Mouse (Mus musculus) intestine, postnatal 0 days (tissue): ENCODE results near the gene Ccdc162. TPM values are rescaled to one million over a fixed set of nuclear protein-coding genes. Genes with fewer than 3 reads are reported as not detected.

ENCODE experiments used
- ATAC-seq: fragments of 200-750 bp; cut with Nextera tagmentation; 2 replicates; pipeline ENCODE4 v1.8.0; 2017; ENCODE audit warnings: mild to moderate bottlenecking, moderate TSS enrichment, moderate library complexity
- H3K27ac ChIP-seq: fragments of 300-500 bp; sonication (generic); 2 replicates; pipeline ENCODE4 v1.5.1; 2014; ENCODE audit warnings: mild to moderate bottlenecking, low read depth, low read length, moderate library complexity
- H3K27me3 ChIP-seq: fragments of 300-500 bp; sonication (generic); replicated peaks from 2 replicates; pipeline ENCODE4 v1.6.1; 2014; ENCODE audit warnings: low read length, mixed read lengths; ENCODE audit not compliant: control insufficient read depth, insufficient read depth
- H3K36me3 ChIP-seq: fragments of 300-500 bp; sonication (generic); 2 replicates; pipeline ENCODE4 v1.6.1; 2014; ENCODE audit warnings: mild to moderate bottlenecking, moderate library complexity; ENCODE audit not compliant: control insufficient read depth, insufficient read depth
- H3K4me1 ChIP-seq: fragments of 300-500 bp; sonication (generic); replicated peaks from 2 replicates; pipeline ENCODE4 v1.6.1; 2014; ENCODE audit warnings: antibody characterized with exemption, low read length, mixed read lengths; ENCODE audit not compliant: control insufficient read depth, insufficient read depth
- H3K4me2 ChIP-seq: fragments of 300-500 bp; sonication (generic); replicated peaks from 2 replicates; pipeline ENCODE4 v1.6.1; 2014; ENCODE audit warnings: low read depth, mild to moderate bottlenecking, moderate library complexity
- H3K4me3 ChIP-seq: fragments of 300-500 bp; sonication (generic); 2 replicates; pipeline ENCODE4 v1.5.1; 2014; ENCODE audit warnings: low read depth, low read length
- H3K9ac ChIP-seq: fragments of 300-500 bp; sonication (generic); 2 replicates; pipeline ENCODE4 v1.6.1; 2014; ENCODE audit warnings: mild to moderate bottlenecking, low read depth, low read length
- H3K9me3 ChIP-seq: fragments of 300-500 bp; sonication (generic); 2 replicates; pipeline ENCODE4 v1.6.1; 2016; ENCODE audit warnings: mixed run types; ENCODE audit not compliant: control insufficient read depth
- CTCF ChIP-seq: sonication (generic); IDR thresholded peaks from 2 replicates; pipeline ENCODE4 v1.5.1; 2016; ENCODE audit warnings: low read depth, mild to moderate bottlenecking, control low read depth, antibody characterized with exemption, moderate library complexity
- WGBS: fragments of 180-500 bp; shearing (Covaris S2); extraction: QIAGEN DNeasy Blood & Tissue Kit; methylation state at CpG from one replicate; pipeline ENCODE4 v1.1.7; 2014; 5-methylcytosine and 5-hydroxymethylcytosine counted together
- polyA plus RNA-seq: library from polyadenylated mRNA; unstranded; fragments of >200 nt; fragmentation: Nextera tagmentation; extraction: Ambion mirVana; gene quantifications from 2 replicates; pipeline ENCODE4 v1.2.1, GENCODE M21; 2015

Ccdc162 gene
- polyA plus RNA-seq, 1 experiment from 2014 or later = 8.3 TPM

GRCm38 (mm10) chr10:41710773-41711172, 5.7 kb downstream of the Ccdc162 start:
- H3K4me1 ChIP-seq = no peaks in the 10 kb centered on the region
- no peak for TF ChIP-seq CTCF
- H3K27ac ChIP-seq = no peak overlapping the region
- 81% methylated on average over 8 of the region's 8 CpGs for WGBS
- no peaks in the 10 kb centered on the region for H3K36me3 ChIP-seq
- no peaks in the 10 kb centered on the region for H3K27me3 ChIP-seq
- no peak overlapping the region for H3K9ac ChIP-seq
- no peak overlapping the region for H3K4me3 ChIP-seq
- H3K9me3 ChIP-seq = no peaks in the 10 kb centered on the region
- no peak for ATAC-seq
- no peak overlapping the region for H3K4me2 ChIP-seq

GRCm38 (mm10) chr10:41709341-41709740, 7.1 kb downstream of the Ccdc162 start:
- ATAC-seq = no peak
- no peak overlapping the region for H3K9ac ChIP-seq
- no peak overlapping the region for H3K27ac ChIP-seq
- H3K4me2 ChIP-seq = no peak overlapping the region
- no peak overlapping the region for H3K4me3 ChIP-seq
- H3K27me3 ChIP-seq = no peaks in the 10 kb centered on the region
- 61% methylated on average over 8 of the region's 8 CpGs for WGBS
- no peak for TF ChIP-seq CTCF
- H3K36me3 ChIP-seq = no peaks in the 10 kb centered on the region
- H3K4me1 ChIP-seq = no peaks in the 10 kb centered on the region
- no peaks in the 10 kb centered on the region for H3K9me3 ChIP-seq

GRCm38 (mm10) chr10:41699669-41700068, 16.8 kb downstream of the Ccdc162 start:
- H3K36me3 ChIP-seq = no peaks in the 10 kb centered on the region
- H3K4me1 ChIP-seq = no peaks in the 10 kb centered on the region
- no peak overlapping the region for H3K4me2 ChIP-seq
- H3K4me3 ChIP-seq = no peak overlapping the region
- H3K9ac ChIP-seq = no peak overlapping the region
- H3K27ac ChIP-seq = no peak overlapping the region
- H3K27me3 ChIP-seq = no peaks in the 10 kb centered on the region
- TF ChIP-seq CTCF = no peak
- H3K9me3 ChIP-seq = no peaks in the 10 kb centered on the region
- 73% methylated on average over 5 of the region's 5 CpGs for WGBS
- ATAC-seq = no peak

- H3K36me3 ChIP-seq = no peaks in the 10 kb centered on the region
- WGBS = 63% methylated on average over 11 of the region's 11 CpGs
- H3K4me2 ChIP-seq = no peak overlapping the region
- no peaks in the 10 kb centered on the region for H3K4me1 ChIP-seq
- no peak overlapping the region for H3K9ac ChIP-seq
- H3K27me3 ChIP-seq = no peaks in the 10 kb centered on the region
- no peak for ATAC-seq
- TF ChIP-seq CTCF = no peak
- no peaks in the 10 kb centered on the region for H3K9me3 ChIP-seq
- no peak overlapping the region for H3K4me3 ChIP-seq
- no peak overlapping the region for H3K27ac ChIP-seq
Observed at GRCm38 (mm10) chr10:41697040-41697439, 19.4 kb downstream of the Ccdc162 start.

GRCm38 (mm10) chr10:41690978-41691377, 25.5 kb downstream of the Ccdc162 start:
- peak; percentile 48 for TF ChIP-seq CTCF
- 80% methylated on average over 4 of the region's 4 CpGs for WGBS
- Histone ChIP-seq H3K27ac (no peak overlapping the region), H3K36me3 (no peaks in the 10 kb centered on the region), H3K9me3 (no peaks in the 10 kb centered on the region), H3K27me3 (no peaks in the 10 kb centered on the region), H3K9ac (no peak overlapping the region), H3K4me3 (no peak overlapping the region), H3K4me1 (no peaks in the 10 kb centered on the region), H3K4me2 (no peak overlapping the region)
- ATAC-seq = no peak

GRCm38 (mm10) chr10:41689941-41690887, 26.2 kb downstream of the Ccdc162 start:
- Histone ChIP-seq H3K36me3 (no peaks in the 10 kb centered on the region), H3K27ac (no peak overlapping the region), H3K4me1 (no peaks in the 10 kb centered on the region), H3K4me2 (peak overlapping the region; percentile 78), H3K4me3 (peak overlapping the region; percentile 42), H3K27me3 (no peaks in the 10 kb centered on the region), H3K9me3 (no peaks in the 10 kb centered on the region), H3K9ac (0 out of 2 replicates have a peak overlapping the region, but pooled peaks have one; percentile 23)
- 21% methylated on average over 24 of the region's 24 CpGs for WGBS
- ATAC-seq = no peak
- TF ChIP-seq CTCF = peak; percentile 96
